Mouse (Mus musculus) bone marrow macrophage, adult 2 months (primary cell): ENCODE measurements around the gene Ceacam1.
"Not testable (repeated sequence)": the region's sequence is repeated elsewhere in the genome, so short reads cannot be mapped to it uniquely, and the experiment has no call there.

ENCODE experiments used
- CTCF ChIP-seq: IDR thresholded peaks from 2 replicates; pipeline ENCODE4 v1.5.1; 2012; ENCODE audit warnings: low read depth, mild to moderate bottlenecking, low read length, moderate library complexity
- POLR2A ChIP-seq: IDR thresholded peaks from 2 replicates; pipeline ENCODE4 v1.6.1; 2012; ENCODE audit warnings: mild to moderate bottlenecking, low read depth, low read length, borderline replicate concordance

GRCm38 (mm10) chr7:25465586-25465985 is 11.8 kb downstream of the Ceacam1 start:
- TF ChIP-seq CTCF, POLR2A: not testable (repeated sequence)
